Mouse (Mus musculus) myocyte (in vitro differentiated cells): Measurements from ENCODE around the gene Pth. TPM values are rescaled to one million over a fixed set of nuclear protein-coding genes. Genes with fewer than 3 reads are reported as not detected.

Source experiments
- H3K27me3 ChIP-seq: one replicate; pipeline ENCODE4 v1.6.1; 2011; ENCODE audit not compliant: control insufficient read depth, insufficient read depth, insufficient read length
- H3K36me3 ChIP-seq: one replicate; pipeline ENCODE4 v1.6.1; 2011; ENCODE audit not compliant: control insufficient read depth, insufficient read depth
- H3K4me2 ChIP-seq: one replicate; pipeline ENCODE4 v1.6.1; 2011; ENCODE audit warnings: low read depth, control low read depth
- H3K4me3 ChIP-seq: one replicate; pipeline ENCODE4 v1.5.1; 2011; ENCODE audit warnings: mild to moderate bottlenecking, control low read depth, moderate library complexity
- H3K79me2 ChIP-seq: one replicate; pipeline ENCODE4 v1.6.1; 2011; ENCODE audit not compliant: control insufficient read depth, insufficient read depth
- H3ac ChIP-seq: one replicate; pipeline ENCODE4 v1.6.1; 2011; ENCODE audit not compliant: control insufficient read depth, insufficient read length
- CEBPB ChIP-seq: IDR thresholded peaks from 2 replicates; pipeline ENCODE4 v1.6.1; 2011; ENCODE audit warnings: mild to moderate bottlenecking, moderate library complexity; ENCODE audit not compliant: poor library complexity, insufficient read depth, severe bottlenecking
- E2F4 ChIP-seq: IDR thresholded peaks from one replicate; pipeline ENCODE4 v1.6.1; 2011; ENCODE audit warnings: mild to moderate bottlenecking, control low read depth, moderate library complexity; ENCODE audit not compliant: insufficient read depth
- MAX ChIP-seq: IDR thresholded peaks from one replicate; pipeline ENCODE4 v1.6.1; 2011; ENCODE audit warnings: low read depth, mild to moderate bottlenecking, control low read depth
- MYOD1 ChIP-seq, 3 experiments: IDR thresholded peaks; one replicate each; pipeline ENCODE4 v1.6.1; 2011; ENCODE audit warnings: control low read depth in 2 of 3, low read depth in 2 of 3, mild to moderate bottlenecking in 2 of 3, moderate library complexity in 1 of 3; ENCODE audit not compliant: insufficient read length in 2 of 3, control insufficient read depth in 1 of 3
- MYOG ChIP-seq, 3 experiments: IDR thresholded peaks; one replicate each; pipeline ENCODE4 v1.6.1; 2011; ENCODE audit warnings: control low read depth in 2 of 3, low read depth in 2 of 3, mild to moderate bottlenecking in 2 of 3; ENCODE audit not compliant: insufficient read length in 2 of 3, control insufficient read depth in 1 of 3, insufficient read depth in 1 of 3
- POLR2A ChIP-seq: IDR thresholded peaks from one replicate; pipeline ENCODE4 v1.6.1; 2011; ENCODE audit warnings: low read depth, mild to moderate bottlenecking, control low read depth, moderate library complexity; ENCODE audit not compliant: insufficient read length
- POLR2AphosphoS2 ChIP-seq: IDR thresholded peaks from one replicate; pipeline ENCODE4 v1.6.1; 2011; ENCODE audit warnings: low read depth, control low read depth; ENCODE audit not compliant: insufficient read length
- REST ChIP-seq: IDR thresholded peaks from one replicate; pipeline ENCODE4 v1.6.1; 2011; ENCODE audit warnings: mild to moderate bottlenecking, control low read depth, moderate library complexity; ENCODE audit not compliant: insufficient read depth, insufficient read length
- SRF ChIP-seq: IDR thresholded peaks from one replicate; pipeline ENCODE4 v1.6.1; 2011; ENCODE audit warnings: low read depth; ENCODE audit not compliant: control insufficient read depth, insufficient read length
- TCF12 ChIP-seq: IDR thresholded peaks from one replicate; pipeline ENCODE4 v1.6.1; 2011; ENCODE audit warnings: mild to moderate bottlenecking, control low read depth; ENCODE audit not compliant: poor library complexity, insufficient read depth, severe bottlenecking
- TCF3 ChIP-seq: IDR thresholded peaks from one replicate; pipeline ENCODE4 v1.6.1; 2011; ENCODE audit warnings: low read depth, control low read depth; ENCODE audit not compliant: insufficient read length
- USF1 ChIP-seq: IDR thresholded peaks from one replicate; pipeline ENCODE4 v1.6.1; 2011; ENCODE audit warnings: low read depth, mild to moderate bottlenecking, control low read depth, moderate library complexity
- polyA plus RNA-seq: library from polyadenylated mRNA; unstranded; fragments of >200 nt; fragmentation: generic; extraction: Trizol; gene quantifications from one replicate; pipeline ENCODE4 v1.2.1, GENCODE M21; 2012; ENCODE audit warnings: missing spikeins

Pth gene
- polyA plus RNA-seq: not detected

DNA sequence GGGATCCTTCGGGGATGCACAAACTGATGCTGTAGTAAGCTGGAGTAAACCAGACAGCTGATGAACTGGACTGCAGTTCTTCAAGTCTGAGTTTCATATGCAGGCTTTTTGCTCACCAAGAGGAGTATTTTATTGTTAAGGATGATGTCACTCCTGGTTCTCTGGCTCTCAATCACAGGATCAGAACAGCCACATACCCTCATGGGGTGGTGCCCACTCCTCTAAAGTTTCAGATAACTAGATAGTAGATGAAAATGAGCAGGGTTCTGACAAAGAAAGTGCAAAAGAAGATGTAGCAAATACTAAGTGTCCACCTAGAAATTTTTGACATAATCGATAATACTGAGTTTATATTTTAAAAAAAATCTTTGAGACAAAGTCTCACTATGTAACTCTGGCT is at the start of gene Pth:
Gene Pth, minus strand, starts transcription at position 101 of the 400 bp plus-strand sequence.
- H3K36me3 ChIP-seq: no peaks in the 10 kb centered on the region
- TF ChIP-seq TCF12 (no peak), SRF (no peak), POLR2A (no peak), MYOG (IDR thresholded peaks at IDR 0.05; ENCODE audit: control insufficient read depth in 1 of 3, insufficient read depth in 1 of 3, insufficient read length in 2 of 3, low read depth in 2 of 3) (no peak), CEBPB (no peak), REST (no peak), POLR2AphosphoS2 (no peak)
- H3ac ChIP-seq: no peak within 1 kb of the TSS
- no peaks in the 10 kb centered on the region for H3K79me2 ChIP-seq
- no peaks in the 10 kb centered on the region for H3K27me3 ChIP-seq
- H3K4me3 ChIP-seq: no peak within 1 kb of the TSS
- no peak within 1 kb of the TSS for H3K4me2 ChIP-seq

DNA sequence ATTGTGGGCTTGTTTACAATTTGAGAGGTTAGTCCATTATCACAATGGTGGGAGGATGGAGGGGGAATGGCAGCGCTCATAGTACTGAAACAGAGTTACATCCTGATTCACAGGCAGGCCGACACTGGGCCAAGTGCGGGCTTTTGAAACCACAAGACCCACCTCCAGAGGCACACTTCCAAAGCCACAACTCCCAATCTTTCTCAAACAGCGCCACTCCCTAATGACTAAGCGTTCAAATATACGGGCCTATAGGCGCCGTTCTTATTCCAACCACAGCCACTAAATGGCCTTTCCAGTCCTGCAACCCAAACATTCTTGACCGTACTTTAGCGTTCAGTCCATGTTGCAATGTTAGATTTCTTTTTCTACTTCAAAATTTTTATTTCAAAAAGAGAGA is 47.9 kb upstream of the Pth start:
- no peaks in the 10 kb centered on the region for H3K79me2 ChIP-seq
- H3K36me3 ChIP-seq: no peaks in the 10 kb centered on the region
- H3K4me3 ChIP-seq: no peak overlapping the region
- no peak for TF ChIP-seq TCF12
- no peak for TF ChIP-seq USF1
- no peak for TF ChIP-seq REST
- TF ChIP-seq CEBPB: no peak
- TF ChIP-seq E2F4: no peak
- TF ChIP-seq SRF: no peak
- TF ChIP-seq POLR2AphosphoS2: no peak
- H3ac ChIP-seq: no peak overlapping the region
- peak overlapping the region; percentile 61 for H3K4me2 ChIP-seq
- no peaks in the 10 kb centered on the region for H3K27me3 ChIP-seq

DNA sequence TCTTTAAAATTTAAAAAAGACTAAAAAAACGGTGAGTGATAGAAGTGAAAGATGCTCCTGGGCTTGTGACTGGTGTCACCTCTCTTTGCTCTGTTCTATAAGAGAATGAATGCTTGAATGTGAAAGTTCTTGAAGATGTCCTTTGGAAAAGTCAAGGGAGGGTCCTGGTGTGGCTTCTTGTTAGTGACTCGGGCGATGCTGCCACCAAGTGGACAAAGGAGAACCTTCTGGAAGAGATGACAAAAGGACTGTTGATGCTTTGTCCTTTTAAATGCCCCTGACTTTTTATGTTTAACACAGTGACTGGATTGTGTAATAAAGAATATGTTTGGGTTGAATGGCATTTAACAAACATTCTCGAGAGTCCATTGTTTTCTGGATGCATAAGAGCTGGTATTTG is 45.9 kb upstream of the Pth start:
- Histone ChIP-seq H3K4me2 (no peak overlapping the region), H3ac (no peak overlapping the region), H3K36me3 (no peaks in the 10 kb centered on the region), H3K79me2 (no peaks in the 10 kb centered on the region), H3K27me3 (no peaks in the 10 kb centered on the region), H3K4me3 (no peak overlapping the region)
- TF ChIP-seq REST: no peak
- no peak for TF ChIP-seq TCF3
- no peak for TF ChIP-seq MYOG (IDR thresholded peaks at IDR 0.05; ENCODE audit: control insufficient read depth in 1 of 3, insufficient read depth in 1 of 3, insufficient read length in 2 of 3, low read depth in 2 of 3)
- TF ChIP-seq POLR2A: no peak
- TF ChIP-seq MAX: no peak
- no peak for TF ChIP-seq CEBPB
- no peak for TF ChIP-seq USF1
- TF ChIP-seq POLR2AphosphoS2: no peak
- TF ChIP-seq E2F4: no peak
- no peak for TF ChIP-seq SRF
- TF ChIP-seq TCF12: no peak
- no peak for TF ChIP-seq MYOD1 (IDR thresholded peaks at IDR 0.05; ENCODE audit: control insufficient read depth in 1 of 3, insufficient read length in 2 of 3, low read depth in 2 of 3)

DNA sequence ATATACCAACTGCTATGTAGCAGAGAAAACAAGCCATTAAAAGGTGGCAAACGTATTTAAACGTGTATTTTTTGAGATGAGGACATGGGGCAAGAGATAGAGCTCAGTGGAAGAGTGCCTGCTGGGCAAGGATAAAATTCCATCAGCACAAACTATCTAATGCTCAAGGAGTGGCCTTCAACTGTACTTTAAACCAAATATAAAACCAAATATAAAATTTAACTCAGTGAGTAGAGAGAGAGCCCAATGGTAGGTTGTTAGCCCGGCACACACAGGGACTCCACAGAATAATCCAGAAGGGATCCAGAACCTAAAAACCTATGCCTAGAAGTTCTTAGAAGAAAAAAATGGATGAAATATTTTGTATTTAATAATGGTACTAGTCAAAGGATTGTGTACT is 45.1 kb upstream of the Pth start:
- H3K79me2 ChIP-seq: no peaks in the 10 kb centered on the region
- H3K27me3 ChIP-seq: no peaks in the 10 kb centered on the region
- H3K4me3 ChIP-seq: no peak overlapping the region
- no peaks in the 10 kb centered on the region for H3K36me3 ChIP-seq
- no peak overlapping the region for H3ac ChIP-seq
- TF ChIP-seq SRF (no peak), E2F4 (no peak), TCF3 (no peak), POLR2A (no peak), TCF12 (no peak), POLR2AphosphoS2 (no peak), MAX (no peak), USF1 (no peak), MYOG (IDR thresholded peaks at IDR 0.05; ENCODE audit: control insufficient read depth in 1 of 3, insufficient read depth in 1 of 3, insufficient read length in 2 of 3, low read depth in 2 of 3) (no peak), MYOD1 (IDR thresholded peaks at IDR 0.05; ENCODE audit: control insufficient read depth in 1 of 3, insufficient read length in 2 of 3, low read depth in 2 of 3) (no peak), REST (no peak), CEBPB (no peak)
- no peak overlapping the region for H3K4me2 ChIP-seq

DNA sequence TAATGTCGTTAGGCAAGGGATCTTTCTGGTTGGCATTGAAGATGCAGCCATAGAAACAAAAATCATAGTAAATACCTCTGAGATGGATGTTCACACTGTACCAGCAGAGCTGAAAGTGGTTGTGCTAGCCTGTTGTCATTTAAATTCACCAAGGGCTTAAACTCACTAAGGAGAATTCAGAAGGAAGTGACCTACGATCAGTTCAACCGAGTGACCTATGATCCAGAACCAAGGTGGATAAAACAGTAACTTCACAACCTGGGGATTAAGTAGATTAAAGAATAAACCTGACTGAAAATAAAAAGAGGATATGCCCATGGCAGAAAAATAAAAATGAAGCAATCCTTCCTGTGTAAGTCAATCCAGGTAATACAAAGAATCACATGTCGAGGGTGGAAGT is 44.5 kb upstream of the Pth start:
- Histone ChIP-seq H3K4me3 (no peak overlapping the region), H3K27me3 (no peaks in the 10 kb centered on the region), H3ac (no peak overlapping the region), H3K36me3 (no peaks in the 10 kb centered on the region), H3K4me2 (no peak overlapping the region), H3K79me2 (no peaks in the 10 kb centered on the region)
- TF ChIP-seq MAX (no peak), CEBPB (no peak), TCF3 (no peak), SRF (no peak), TCF12 (no peak)
